Mouse (Mus musculus) forebrain, embryonic 14.5 days (tissue): ENCODE results near the gene Dnajc30. TPM values are rescaled to one million over a fixed set of nuclear protein-coding genes. Genes with fewer than 3 reads are reported as not detected.
"Not testable (repeated sequence)": the region's sequence is repeated elsewhere in the genome, so short reads cannot be mapped to it uniquely, and the experiment has no call there.

Experiments
- ATAC-seq: fragments of 200-750 bp; cut with Nextera tagmentation; 2 replicates; pipeline ENCODE4 v1.8.0; 2017; ENCODE audit warnings: mild to moderate bottlenecking, moderate library complexity
- DNase-seq: peaks from one replicate; pipeline ENCODE4 v3.0.0-alpha.2; 2015; ENCODE audit warnings: low spot score
- H3K27ac ChIP-seq: fragments of 300-500 bp; sonication (generic); 2 replicates; pipeline ENCODE4 v1.5.1; 2014; ENCODE audit warnings: low read depth, mild to moderate bottlenecking, control low read depth, low read length, moderate library complexity
- H3K27me3 ChIP-seq: fragments of 300-500 bp; sonication (generic); replicated peaks from 2 replicates; pipeline ENCODE4 v1.6.1; 2014; ENCODE audit warnings: low read length, control low read depth, mixed read lengths; ENCODE audit not compliant: control insufficient read depth, insufficient read depth
- H3K36me3 ChIP-seq: fragments of 300-500 bp; sonication (generic); 2 replicates; pipeline ENCODE4 v1.6.1; 2014; ENCODE audit warnings: low read length, control low read depth; ENCODE audit not compliant: control insufficient read depth, insufficient read depth
- H3K4me1 ChIP-seq: fragments of 300-500 bp; sonication (generic); 2 replicates; pipeline ENCODE4 v1.6.1; 2014; ENCODE audit warnings: antibody characterized with exemption, low read length, control low read depth; ENCODE audit not compliant: control insufficient read depth, insufficient read depth
- H3K4me2 ChIP-seq: fragments of 300-500 bp; sonication (generic); 2 replicates; pipeline ENCODE4 v1.6.1; 2014; ENCODE audit warnings: mild to moderate bottlenecking, control low read depth, low read length
- H3K4me3 ChIP-seq: fragments of 300-500 bp; sonication (generic); 2 replicates; pipeline ENCODE4 v1.5.1; 2014; ENCODE audit warnings: low read depth, low read length, control low read depth
- H3K9ac ChIP-seq: fragments of 300-500 bp; sonication (generic); 2 replicates; pipeline ENCODE4 v1.6.1; 2014; ENCODE audit warnings: mild to moderate bottlenecking, low read length, control low read depth, moderate library complexity
- H3K9me3 ChIP-seq: fragments of 300-500 bp; sonication (generic); replicated peaks from 2 replicates; pipeline ENCODE4 v1.6.1; 2016; ENCODE audit warnings: low read length, control low read depth, mixed read lengths; ENCODE audit not compliant: control insufficient read depth
- WGBS: fragments of 180-500 bp; shearing (Covaris S2); extraction: QIAGEN DNeasy Blood & Tissue Kit; methylation state at CpG from one replicate; pipeline ENCODE4 v1.1.7; 2014; 5-methylcytosine and 5-hydroxymethylcytosine counted together
- polyA plus RNA-seq: library from polyadenylated mRNA; unstranded; fragments of >200 nt; fragmentation: Nextera tagmentation; extraction: Ambion mirVana; gene quantifications from 2 replicates; pipeline ENCODE4 v1.2.1, GENCODE M21; 2014

The Dnajc30 gene
- polyA plus RNA-seq, 1 experiment from 2014 or later = 36.3 TPM

DNA sequence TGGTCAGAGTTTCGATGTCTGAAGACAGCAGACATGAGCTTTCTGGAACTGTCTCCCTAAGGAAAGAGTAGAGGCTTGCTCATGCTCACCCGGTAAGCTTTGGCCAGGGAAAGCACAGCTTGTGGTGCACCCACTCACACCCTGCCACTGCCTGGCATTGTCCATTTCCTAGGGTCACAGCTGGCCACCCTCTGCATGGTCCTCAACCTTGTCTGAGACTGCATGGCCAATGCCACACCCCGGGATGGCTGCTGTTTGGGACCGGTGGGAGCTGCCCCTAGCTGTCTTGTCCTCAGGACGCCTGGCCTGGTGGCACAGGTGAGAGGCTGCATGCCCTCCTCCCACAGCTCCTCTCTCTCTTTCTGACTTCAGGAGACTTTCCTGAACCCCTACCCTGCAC, 15.5 kb upstream of the Dnajc30 start:
- Histone ChIP-seq H3K4me1 (no peaks in the 10 kb centered on the region), H3K4me3 (no peak overlapping the region), H3K27me3 (no peaks in the 10 kb centered on the region), H3K27ac (no peak overlapping the region), H3K36me3 (peaks cover 39% of the 10 kb centered on the region), H3K4me2 (no peak overlapping the region), H3K9ac (no peak overlapping the region), H3K9me3 (no peaks in the 10 kb centered on the region)
- DNase-seq = no peak
- 95% methylated on average over 5 of the region's 5 CpGs for WGBS
- no peak for ATAC-seq

DNA sequence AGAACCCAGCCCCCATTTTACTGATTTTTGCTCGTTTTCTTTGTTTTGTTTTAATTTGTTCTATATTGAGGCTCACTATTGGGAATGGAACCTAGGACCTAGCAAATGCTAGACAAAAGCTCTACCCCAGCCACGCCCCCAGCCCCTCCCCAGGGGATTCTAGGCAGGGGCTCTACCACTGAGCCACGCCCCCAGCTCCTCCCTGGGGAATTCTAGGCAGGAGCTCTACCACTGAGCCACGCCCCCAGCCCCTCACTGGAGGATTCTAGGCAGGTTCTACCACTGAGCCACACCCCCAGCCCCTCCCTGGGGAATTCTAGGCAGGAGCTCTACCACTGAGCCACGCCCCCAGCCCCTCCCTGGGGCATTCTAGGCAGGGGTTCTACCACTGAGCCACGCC, 14.7 kb upstream of the Dnajc30 start:
- WGBS = 81% methylated on average over 6 of the region's 6 CpGs
- not testable (repeated sequence) for H3K9me3 ChIP-seq, H3K27me3 ChIP-seq, ATAC-seq, H3K27ac ChIP-seq, H3K4me1 ChIP-seq, H3K4me2 ChIP-seq, H3K4me3 ChIP-seq, H3K9ac ChIP-seq, DNase-seq
- peaks cover 45% of the 10 kb centered on the region for H3K36me3 ChIP-seq

DNA sequence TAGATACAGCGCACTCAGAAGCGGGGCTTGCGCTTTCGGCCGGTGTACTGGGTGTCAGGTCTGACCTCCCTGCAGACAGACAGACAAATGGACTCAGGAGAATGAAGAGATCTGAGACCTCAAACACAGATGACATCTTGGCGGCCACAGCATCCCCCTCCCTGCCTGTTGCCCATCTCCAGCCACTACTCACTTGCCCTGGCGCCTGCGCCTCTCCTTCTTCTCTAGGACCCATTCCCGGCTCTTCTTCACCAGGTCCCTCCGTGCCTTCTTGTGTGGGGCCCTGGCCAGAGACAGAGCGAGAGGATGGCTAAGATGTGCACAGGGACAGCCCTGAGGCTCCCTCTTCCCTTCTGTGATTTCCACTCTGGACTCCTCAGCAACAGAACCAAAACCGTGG, 10.6 kb upstream of the Dnajc30 start:
- Histone ChIP-seq H3K4me3 (no peak overlapping the region), H3K4me2 (no peak overlapping the region), H3K4me1 (no peaks in the 10 kb centered on the region), H3K27me3 (no peaks in the 10 kb centered on the region), H3K9me3 (no peaks in the 10 kb centered on the region), H3K36me3 (peaks cover 64% of the 10 kb centered on the region), H3K9ac (no peak overlapping the region), H3K27ac (no peak overlapping the region)
- ATAC-seq = no peak
- no peak for DNase-seq
- 89% methylated on average over 12 of the region's 12 CpGs for WGBS

DNA sequence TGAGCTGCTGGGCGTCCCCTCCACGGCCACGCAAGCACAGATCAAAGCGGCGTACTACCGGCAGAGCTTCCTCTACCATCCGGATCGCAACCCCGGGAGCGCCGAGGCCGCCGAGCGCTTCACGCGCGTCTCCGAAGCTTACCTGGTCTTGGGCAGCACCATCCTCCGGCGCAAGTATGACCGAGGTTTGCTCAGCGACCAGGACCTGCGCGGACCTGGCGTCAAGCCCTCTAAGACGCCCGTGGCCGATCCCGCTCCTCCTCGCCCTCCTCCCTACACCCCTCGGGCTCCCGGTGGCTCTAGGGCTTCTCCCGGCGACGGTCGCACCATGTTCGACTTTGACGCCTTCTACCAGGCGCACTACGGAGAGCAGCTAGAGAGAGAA, 372 bp downstream of the Dnajc30 start:
- peaks cover 17% of the 10 kb centered on the region for H3K4me1 ChIP-seq
- H3K27ac ChIP-seq = peak overlapping the region; percentile 68
- H3K9ac ChIP-seq = peak overlapping the region; percentile 83
- peaks cover 32% of the 10 kb centered on the region for H3K36me3 ChIP-seq
- peak overlapping the region; percentile 92 for H3K4me2 ChIP-seq
- peak overlapping the region; percentile 94 for H3K4me3 ChIP-seq
- no peak; the same call in 1 of the 2 replicates for ATAC-seq
- no peaks in the 10 kb centered on the region for H3K9me3 ChIP-seq
- H3K27me3 ChIP-seq = no peaks in the 10 kb centered on the region
- no peak for DNase-seq
- under 1% methylated on average over 40 of the region's 40 CpGs for WGBS

DNA sequence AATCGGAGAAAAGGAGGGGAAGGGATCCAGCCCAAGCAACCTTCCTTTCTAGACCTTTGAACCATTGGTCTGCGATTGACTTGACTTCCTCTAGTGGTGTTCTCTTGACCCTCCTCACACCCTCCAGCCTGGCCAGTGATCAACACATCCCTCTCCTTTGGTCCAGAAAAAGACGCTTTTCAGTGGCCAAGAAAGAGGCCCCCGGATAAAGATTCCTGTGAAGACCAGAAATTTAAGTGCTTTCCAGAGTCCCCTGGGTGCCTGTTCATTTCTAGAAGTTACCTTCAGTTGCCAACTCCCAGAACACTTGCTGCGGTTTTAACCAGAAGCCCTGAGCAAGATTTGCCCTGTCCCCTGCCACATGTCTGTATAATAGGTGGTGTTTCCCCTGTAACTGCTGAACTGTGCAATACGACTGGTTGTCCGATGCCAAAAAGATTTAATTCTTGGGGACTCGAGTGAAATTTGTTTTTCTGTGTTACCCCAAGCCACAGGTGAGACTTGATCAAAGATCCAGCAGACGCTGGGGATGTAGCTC, 976 bp downstream of the Dnajc30 start, which contains the start of gene Bud23:
Bud23 (minus strand) TSS at position 51 of the 538 bp plus-strand sequence.
- Histone ChIP-seq H3K27ac (peak within 1 kb of the TSS; percentile 68), H3K36me3 (peaks cover 26% of the 10 kb centered on the region), H3K4me3 (peak within 1 kb of the TSS; percentile 94), H3K9ac (peak within 1 kb of the TSS; percentile 83), H3K4me1 (peaks cover 17% of the 10 kb centered on the region), H3K4me2 (peak within 1 kb of the TSS; percentile 92)
- not testable (repeated sequence) for DNase-seq, H3K27me3 ChIP-seq, H3K9me3 ChIP-seq, ATAC-seq
- WGBS = 85% methylated on average over 9 of the region's 9 CpGs

DNA sequence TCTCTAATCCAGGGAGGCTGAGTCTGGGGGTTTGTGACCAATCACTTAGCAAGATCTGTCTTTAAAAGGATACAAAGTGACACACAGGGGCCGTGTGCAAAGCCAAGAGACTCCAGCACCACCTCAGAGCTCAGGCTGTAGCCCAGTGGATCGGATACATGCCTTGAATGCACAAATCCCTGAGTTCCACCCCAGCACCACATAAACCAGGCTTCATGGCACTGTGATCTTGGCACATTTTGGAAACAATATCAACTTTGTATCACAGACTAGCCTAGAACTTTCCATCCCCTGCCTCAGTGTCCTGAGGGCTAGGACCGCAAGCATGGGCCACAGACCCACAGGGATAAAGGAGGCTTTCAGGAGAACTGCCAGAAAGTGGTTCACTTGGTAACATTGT, 2.0 kb downstream of the Dnajc30 start:
- Histone ChIP-seq H3K4me3 (no peak overlapping the region), H3K9me3 (no peaks in the 10 kb centered on the region), H3K4me1 (peaks cover 17% of the 10 kb centered on the region), H3K27me3 (no peaks in the 10 kb centered on the region), H3K4me2 (no peak overlapping the region; the same call in 1 of the 2 replicates), H3K27ac (no peak overlapping the region), H3K36me3 (peaks cover 16% of the 10 kb centered on the region), H3K9ac (no peak overlapping the region)
- DNase-seq = no peak
- no peak for ATAC-seq
- WGBS = 85% methylated on average over 3 of the region's 3 CpGs

DNA sequence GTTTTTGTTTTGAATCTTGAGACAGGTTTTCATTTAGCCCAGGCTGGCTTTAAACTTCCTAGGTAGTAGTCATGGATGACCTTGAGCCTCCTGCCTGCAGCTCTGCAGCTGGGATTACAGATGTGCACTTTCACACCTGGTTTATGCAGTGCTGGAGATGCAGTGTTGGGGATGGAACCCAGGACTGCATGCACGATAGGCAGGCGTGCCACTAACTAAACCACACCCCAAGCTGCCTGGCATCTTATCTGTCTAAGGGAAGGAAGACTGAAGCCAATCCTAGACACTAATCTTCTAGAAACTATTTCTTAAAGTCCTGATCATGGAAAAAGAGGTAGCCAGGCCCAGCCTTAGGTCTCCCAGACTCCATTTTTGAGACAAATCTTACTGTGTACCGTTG, 6.4 kb downstream of the Dnajc30 start:
- 97% methylated on average over 3 of the region's 3 CpGs for WGBS
- H3K9ac ChIP-seq = no peak overlapping the region
- peaks cover 46% of the 10 kb centered on the region for H3K36me3 ChIP-seq
- H3K4me3 ChIP-seq = no peak overlapping the region
- H3K9me3 ChIP-seq = no peaks in the 10 kb centered on the region
- no peak for ATAC-seq
- H3K4me1 ChIP-seq = peaks cover 5% of the 10 kb centered on the region
- DNase-seq = no peak
- no peaks in the 10 kb centered on the region for H3K27me3 ChIP-seq
- H3K4me2 ChIP-seq = no peak overlapping the region
- H3K27ac ChIP-seq = no peak overlapping the region

DNA sequence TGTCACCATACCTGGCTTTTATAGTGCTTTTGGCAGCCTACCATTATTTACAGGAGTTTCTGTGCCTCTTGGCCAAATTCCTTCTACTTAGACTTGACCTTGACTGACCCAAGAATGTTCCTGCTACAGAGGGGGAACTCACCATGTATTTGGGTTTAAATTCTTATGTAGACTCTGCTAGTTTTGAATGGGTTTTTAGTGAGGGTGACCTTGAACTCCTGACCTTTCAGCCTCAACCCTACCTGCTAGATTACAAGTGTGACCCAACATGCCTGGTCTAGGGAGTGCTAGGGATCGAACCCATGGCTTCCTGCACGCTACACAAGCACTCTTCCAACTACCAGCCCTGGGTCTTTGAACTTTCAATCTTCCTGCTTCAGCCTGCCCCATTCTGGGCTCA, 8.1 kb downstream of the Dnajc30 start:
- Histone ChIP-seq H3K4me2 (no peak overlapping the region), H3K4me1 (peaks cover 4% of the 10 kb centered on the region), H3K27ac (no peak overlapping the region), H3K36me3 (peaks cover 44% of the 10 kb centered on the region), H3K9me3 (no peaks in the 10 kb centered on the region), H3K27me3 (no peaks in the 10 kb centered on the region), H3K4me3 (no peak overlapping the region), H3K9ac (no peak overlapping the region)
- 97% methylated on average over 2 of the region's 2 CpGs for WGBS
- ATAC-seq (no peak), DNase-seq (no peak)

DNA sequence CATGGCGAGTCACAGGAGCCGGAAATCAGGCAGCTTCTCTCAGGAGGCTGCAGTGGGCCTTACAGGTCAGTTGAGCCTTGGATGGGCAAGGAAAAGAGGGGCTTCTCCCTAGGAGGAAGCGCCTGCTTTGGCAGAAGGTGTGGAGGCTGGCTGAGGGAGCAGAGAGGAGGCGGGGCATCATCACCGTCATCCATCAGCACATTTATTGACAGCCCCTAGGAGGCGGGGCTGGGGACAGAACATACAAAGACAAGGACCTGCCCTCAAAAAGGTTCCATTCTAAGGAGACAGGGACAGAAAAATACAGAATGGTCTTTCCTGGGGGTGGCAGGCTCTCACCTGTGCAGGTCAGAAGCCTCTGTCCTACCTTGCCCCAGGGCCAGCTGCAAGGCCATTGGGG, 8.7 kb downstream of the Dnajc30 start:
- H3K9me3 ChIP-seq = no peaks in the 10 kb centered on the region
- ATAC-seq = no peak
- no peak overlapping the region for H3K9ac ChIP-seq
- WGBS = 73% methylated on average over 6 of the region's 6 CpGs
- peaks cover 42% of the 10 kb centered on the region for H3K36me3 ChIP-seq
- peaks cover 4% of the 10 kb centered on the region for H3K4me1 ChIP-seq
- no peak overlapping the region for H3K27ac ChIP-seq
- no peaks in the 10 kb centered on the region for H3K27me3 ChIP-seq
- no peak overlapping the region for H3K4me3 ChIP-seq
- H3K4me2 ChIP-seq = no peak overlapping the region
- no peak for DNase-seq
